In genomic region chr7:16879796-16880547, GRCm38 (mm10) we compare ENCODE assay signal across 9 mouse cellular contexts. TPM values are rescaled to one million over a fixed set of nuclear protein-coding genes. Genes with fewer than 3 reads are reported as not detected.
DNase-seq lines count a peak whose midpoint lies in the region; ATAC-seq and TF ChIP-seq lines count a peak whose summit lies in the region.
"Had no signal": no experiment of that assay in that cellular context is flagged by ENCODE, and none has a peak within 500 bp of the region (broad histone marks: within the 10 kb centered on the region; RNA-seq: fewer than 3 reads in every experiment).

No protein-coding gene starts in this region.

- peak; percentile 47 for DNase-seq in adrenal gland, postnatal 10 days
- no peak for DNase-seq in adrenal gland, adult (ENCODE audit: inconsistent age in 2 of 2, low spot score in 1 of 2)
- DNase-seq in ES-E14 (ENCODE audit: low read depth, low spot score), result no peak

- in situ Hi-C loops in ES-E14 (cut with MboI; ENCODE audit: low sequenced_read_pairs in 2 of 2, unreplicated experiment in 2 of 2), result no loop called here

- H3K4me1 ChIP-seq in ES-E14 (ENCODE audit: control insufficient read depth in 2 of 2, insufficient read depth in 2 of 2, low read length in 2 of 2, poor library complexity in 1 of 2), result peaks cover 7 to 13% of the 10 kb centered on the region in 2 experiments; a peak in 3 of 4 replicates
- peaks cover 24% of the 10 kb centered on the region for H3K4me1 ChIP-seq in forebrain, embryonic 16.5 days (replicated peaks; ENCODE audit: control insufficient read depth, insufficient read depth, low read length)
- H3K4me1 ChIP-seq in intestine, embryonic 15.5 days (replicated peaks), result peaks cover 21% of the 10 kb centered on the region
- peaks cover 35% of the 10 kb centered on the region for H3K4me1 ChIP-seq in neural tube, embryonic 13.5 days (replicated peaks)

- H3K4me2 ChIP-seq in forebrain, embryonic 16.5 days (ENCODE audit: low read length), result no peak overlapping the region
- H3K4me2 ChIP-seq in intestine, embryonic 15.5 days (replicated peaks), result no peak overlapping the region
- H3K4me2 ChIP-seq in neural tube, embryonic 13.5 days, result peak overlapping the region; percentile 11; the same call in 1 of the 2 replicates

- 23% methylated on average over 9 of the region's 9 CpGs for WGBS in forebrain, embryonic 16.5 days
- 37% methylated on average over 9 of the region's 9 CpGs for WGBS in intestine, embryonic 15.5 days
- whole genome bisulfite sequencing in neural tube, embryonic 13.5 days, result 17% methylated on average over 9 of the region's 9 CpGs

- H3K9me3 ChIP-seq in ES-E14 (ENCODE audit: control insufficient read depth, insufficient read depth, low read depth, low read length), result no peaks in the 10 kb centered on the region
- H3K9me3 ChIP-seq in forebrain, embryonic 16.5 days (ENCODE audit: control insufficient read depth, low read length), result no peaks in the 10 kb centered on the region; the same call in 1 of the 2 replicates
- H3K9me3 ChIP-seq in intestine, embryonic 15.5 days, result no peaks in the 10 kb centered on the region
- H3K9me3 ChIP-seq in neural tube, embryonic 13.5 days, result 0 out of 2 replicates have a peak, but pooled peaks cover under 1% of the 10 kb centered on the region

- H3K27ac ChIP-seq in ES-E14 (ENCODE audit: insufficient read depth, low read depth, low read length, poor library complexity, severe bottlenecking), result peak overlapping the region; percentile 92
- no peak overlapping the region for H3K27ac ChIP-seq in forebrain, embryonic 16.5 days (ENCODE audit: low read length)
- H3K27ac ChIP-seq in intestine, embryonic 15.5 days, result peak overlapping the region; percentile 37
- H3K27ac ChIP-seq in neural tube, embryonic 13.5 days (replicated peaks), result peak overlapping the region; percentile 59

- peak overlapping the region; percentile 43; the same call in 1 of the 2 replicates for H3K9ac ChIP-seq in ES-E14 (ENCODE audit: insufficient read depth, low read depth, low read length, poor library complexity, severe bottlenecking)
- H3K9ac ChIP-seq in forebrain, embryonic 16.5 days (replicated peaks; ENCODE audit: low read depth, low read length), result 0 out of 2 replicates have a peak overlapping the region, but pooled peaks have one; percentile 18
- H3K9ac ChIP-seq in intestine, embryonic 15.5 days, result no peak overlapping the region
- H3K9ac ChIP-seq in neural tube, embryonic 13.5 days, result peak overlapping the region; percentile 36; the same call in 1 of the 2 replicates

- no peak for ATAC-seq in forebrain, embryonic 16.5 days
- ATAC-seq in intestine, embryonic 15.5 days, result peak; percentile 45
- no peak for ATAC-seq in neural tube, embryonic 13.5 days (ENCODE audit: low read depth)
- no peak for ATAC-seq in erythroid progenitor cell, adult 5-6 weeks (replicated peaks; ENCODE audit: low FRiP score, poor library complexity, severe bottlenecking)
- ATAC-seq in CD4-positive, CD25-positive, alpha-beta regulatory T cell, adult 4 months, result no peak

- H3K36me3 ChIP-seq in ES-E14 (ENCODE audit: control insufficient read depth, insufficient read depth, low read length, poor library complexity, severe bottlenecking), result no peaks in the 10 kb centered on the region
- H3K36me3 ChIP-seq in forebrain, embryonic 16.5 days (ENCODE audit: control insufficient read depth, insufficient read depth), result no peaks in the 10 kb centered on the region
- H3K36me3 ChIP-seq in intestine, embryonic 15.5 days, result peaks cover 6% of the 10 kb centered on the region
- H3K36me3 ChIP-seq in neural tube, embryonic 13.5 days, result peaks cover 41% of the 10 kb centered on the region

- H3K27me3 ChIP-seq in forebrain, embryonic 16.5 days (replicated peaks; ENCODE audit: control insufficient read depth, insufficient read depth, low read length), result peaks cover 9% of the 10 kb centered on the region
- 0 out of 2 replicates have a peak, but pooled peaks cover under 1% of the 10 kb centered on the region for H3K27me3 ChIP-seq in intestine, embryonic 15.5 days (replicated peaks)
- H3K27me3 ChIP-seq in neural tube, embryonic 13.5 days, result peaks cover 31% of the 10 kb centered on the region

- peak overlapping the region in 1 of 2 experiments; percentile 35; a peak in 1 of 4 replicates for H3K4me3 ChIP-seq in ES-E14 (ENCODE audit: insufficient read depth in 1 of 2, low read depth in 1 of 2, low read length in 2 of 2, poor library complexity in 1 of 2, severe bottlenecking in 1 of 2)
- no peak overlapping the region for H3K4me3 ChIP-seq in forebrain, embryonic 16.5 days (replicated peaks; ENCODE audit: low read length)
- H3K4me3 ChIP-seq in intestine, embryonic 15.5 days (replicated peaks), result no peak overlapping the region
- 0 out of 2 replicates have a peak overlapping the region, but pooled peaks have one; percentile 0 for H3K4me3 ChIP-seq in neural tube, embryonic 13.5 days

TF ChIP-seq in ES-E14, 5 proteins besides CTCF, POLR2A, EP300 and RAD21:
- TF ChIP-seq ZNF384 (IDR thresholded peaks at IDR 0.05; ENCODE audit: low read depth, low read length) (no peak), MAFK (IDR thresholded peaks at IDR 0.05; ENCODE audit: insufficient read depth, low read depth, low read length) (no peak), HCFC1 (IDR thresholded peaks at IDR 0.05; ENCODE audit: borderline replicate concordance, insufficient read depth, low read length) (no peak), CHD2 (IDR thresholded peaks at IDR 0.05; ENCODE audit: low read depth, low read length) (no peak), ZC3H11A (IDR thresholded peaks at IDR 0.05; ENCODE audit: borderline replicate concordance, low read depth, low read length) (no peak)

RNA-seq across cellular contexts. Expression of gene Dact3, which starts 4.9 kb away (rescaled TPM):
- total RNA-seq in adrenal gland, postnatal 10 days (2021), result 1 to 10 TPM; 5.7 to 7.0 TPM
- 4.5 and 7.0 TPM in 2 replicates for total RNA-seq in ES-E14 (2012; rRNA removed)
- polyA plus RNA-seq in forebrain, embryonic 16.5 days (2015; fragmentation: Nextera tagmentation; extraction: Ambion mirVana), result 2.1 and 2.6 TPM in 2 replicates
- 3.1 and 3.2 TPM in 2 replicates for polyA plus RNA-seq in intestine, embryonic 15.5 days (2015; fragmentation: Nextera tagmentation; extraction: Ambion mirVana)
- polyA plus RNA-seq in neural tube, embryonic 13.5 days (2015; fragmentation: Nextera tagmentation; extraction: Ambion mirVana), result 3.7 and 3.9 TPM in 2 replicates
- not detected in 2 replicates for total RNA-seq in erythroid progenitor cell, adult 5-6 weeks (2015; ENCODE audit: low replicate concordance)
- total RNA-seq in erythroid progenitor cell, adult 5-6 weeks (2017; ENCODE audit: low replicate concordance), result not detected in 2 replicates
- not detected for polyA plus RNA-seq in CD4-positive, CD25-positive, alpha-beta regulatory T cell, adult 4 months (2017; shearing (Covaris generic))

RNA-seq across cellular contexts. Expression of gene Gng8, which starts 11.6 kb away (rescaled TPM):
- 1 to 10 TPM in 1 of 2 experiments, under 1 TPM in 1; 0.84 to 2.0 TPM for total RNA-seq in adrenal gland, postnatal 10 days (2021)
- total RNA-seq in ES-E14 (2012; rRNA removed), result 0.79 and 1.0 TPM in 2 replicates
- 1.9 and 4.5 TPM in 2 replicates for polyA plus RNA-seq in forebrain, embryonic 16.5 days (2015; fragmentation: Nextera tagmentation; extraction: Ambion mirVana)
- polyA plus RNA-seq in intestine, embryonic 15.5 days (2015; fragmentation: Nextera tagmentation; extraction: Ambion mirVana), result 7.4 and 8.3 TPM in 2 replicates
- polyA plus RNA-seq in neural tube, embryonic 13.5 days (2015; fragmentation: Nextera tagmentation; extraction: Ambion mirVana), result 15.4 and 24.1 TPM in 2 replicates
- not detected in 2 replicates for total RNA-seq in erythroid progenitor cell, adult 5-6 weeks (2015; ENCODE audit: low replicate concordance)
- total RNA-seq in erythroid progenitor cell, adult 5-6 weeks (2017; ENCODE audit: low replicate concordance), result not detected in 2 replicates
- polyA plus RNA-seq in CD4-positive, CD25-positive, alpha-beta regulatory T cell, adult 4 months (2017; shearing (Covaris generic)), result not detected
- total RNA-seq: common myeloid progenitor, adult 5-6 weeks had no signal

RNA-seq across cellular contexts. Expression of gene Ptgir, which starts 26.3 kb away (rescaled TPM):
- 1 to 10 TPM; 1.2 to 2.0 TPM for total RNA-seq in adrenal gland, postnatal 10 days (2021)
- 0.09 and 0.26 TPM in 2 replicates for total RNA-seq in ES-E14 (2012; rRNA removed)
- 0.15 TPM in 2 replicates for polyA plus RNA-seq in forebrain, embryonic 16.5 days (2015; fragmentation: Nextera tagmentation; extraction: Ambion mirVana)
- polyA plus RNA-seq in intestine, embryonic 15.5 days (2015; fragmentation: Nextera tagmentation; extraction: Ambion mirVana), result 2.8 and 3.0 TPM in 2 replicates
- polyA plus RNA-seq in neural tube, embryonic 13.5 days (2015; fragmentation: Nextera tagmentation; extraction: Ambion mirVana), result 3.1 and 3.6 TPM in 2 replicates
- 0.36 and 6.7 TPM in 2 replicates for total RNA-seq in erythroid progenitor cell, adult 5-6 weeks (2015; ENCODE audit: low replicate concordance)
- 1.9 and 2.0 TPM in 2 replicates for total RNA-seq in erythroid progenitor cell, adult 5-6 weeks (2017; ENCODE audit: low replicate concordance)
- polyA plus RNA-seq in CD4-positive, CD25-positive, alpha-beta regulatory T cell, adult 4 months (2017; shearing (Covaris generic)), result 10 to 100 TPM in 1 of 2 experiments, 1 to 10 TPM in 1; 7.9 to 10.2 TPM

RNA-seq across cellular contexts. Expression of gene Prkd2, which starts 37.3 kb away (rescaled TPM):
- total RNA-seq in adrenal gland, postnatal 10 days (2021), result 10 to 100 TPM; 22.2 to 27.2 TPM
- 5.7 and 6.9 TPM in 2 replicates for total RNA-seq in ES-E14 (2012; rRNA removed)
- 6.6 TPM in 2 replicates for polyA plus RNA-seq in forebrain, embryonic 16.5 days (2015; fragmentation: Nextera tagmentation; extraction: Ambion mirVana)
- 9.7 and 12.5 TPM in 2 replicates for polyA plus RNA-seq in intestine, embryonic 15.5 days (2015; fragmentation: Nextera tagmentation; extraction: Ambion mirVana)
- polyA plus RNA-seq in neural tube, embryonic 13.5 days (2015; fragmentation: Nextera tagmentation; extraction: Ambion mirVana), result 6.3 and 6.8 TPM in 2 replicates
- total RNA-seq in erythroid progenitor cell, adult 5-6 weeks (2015; ENCODE audit: low replicate concordance), result 8.3 and 18.4 TPM in 2 replicates
- total RNA-seq in erythroid progenitor cell, adult 5-6 weeks (2017; ENCODE audit: low replicate concordance), result 3.8 and 4.9 TPM in 2 replicates
- polyA plus RNA-seq in CD4-positive, CD25-positive, alpha-beta regulatory T cell, adult 4 months (2017; shearing (Covaris generic)), result 10 to 100 TPM; 57.3 to 60.0 TPM

RNA-seq across cellular contexts. Expression of gene Calm3, which starts 43.9 kb away (rescaled TPM):
- total RNA-seq in adrenal gland, postnatal 10 days (2021), result 100 to 1,000 TPM; 224 to 252 TPM
- total RNA-seq in ES-E14 (2012; rRNA removed), result 163 and 198 TPM in 2 replicates
- 308 and 333 TPM in 2 replicates for polyA plus RNA-seq in forebrain, embryonic 16.5 days (2015; fragmentation: Nextera tagmentation; extraction: Ambion mirVana)
- 137 and 140 TPM in 2 replicates for polyA plus RNA-seq in intestine, embryonic 15.5 days (2015; fragmentation: Nextera tagmentation; extraction: Ambion mirVana)
- polyA plus RNA-seq in neural tube, embryonic 13.5 days (2015; fragmentation: Nextera tagmentation; extraction: Ambion mirVana), result 275 and 297 TPM in 2 replicates
- 131 and 141 TPM in 2 replicates for total RNA-seq in erythroid progenitor cell, adult 5-6 weeks (2015; ENCODE audit: low replicate concordance)
- total RNA-seq in erythroid progenitor cell, adult 5-6 weeks (2017; ENCODE audit: low replicate concordance), result 258 and 325 TPM in 2 replicates
- 100 to 1,000 TPM in 1 of 2 experiments, 10 to 100 TPM in 1; 48.5 to 103 TPM for polyA plus RNA-seq in CD4-positive, CD25-positive, alpha-beta regulatory T cell, adult 4 months (2017; shearing (Covaris generic))
